Mouse (Mus musculus) hindlimb bud, embryonic 11.5 days (tissue): ENCODE measurements at regions not wholly inside any gene's neighbourhood (a gene's known extent, or its start where the extent isn't known, plus 50 kb on each side); places are given as distances from the start of the nearest gene placed in this dataset.

Source experiments
- DNase-seq: peaks from one replicate; pipeline ENCODE4 v3.0.0-alpha.2; 2012; ENCODE audit warnings: low read depth, low spot score; ENCODE audit errors: extremely low spot score

GRCm38 (mm10) chr10:99367757-99368156, 104.7 kb downstream of the Dusp6 start:
- no peak for DNase-seq

DNA sequence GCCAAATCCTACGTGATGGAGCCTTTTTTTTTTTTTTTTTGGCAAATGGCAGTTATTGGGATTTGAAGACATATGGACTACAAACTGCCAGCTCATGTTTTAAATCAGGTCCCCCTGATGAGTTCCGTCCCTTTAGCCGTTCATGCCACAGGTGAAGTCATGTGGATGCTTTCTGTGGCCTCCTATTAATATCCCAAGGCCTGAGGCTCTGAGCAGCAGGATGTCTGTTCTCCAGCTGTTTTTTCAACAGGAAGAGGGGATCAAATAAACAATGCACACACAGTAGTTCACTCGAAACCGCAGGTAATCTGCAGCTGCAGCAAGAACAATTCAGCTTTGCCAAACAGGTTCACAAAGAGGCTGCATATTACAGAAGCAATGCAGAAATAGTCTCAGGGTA, 112.1 kb downstream of the Dusp6 start:
- DNase-seq = no peak

DNA sequence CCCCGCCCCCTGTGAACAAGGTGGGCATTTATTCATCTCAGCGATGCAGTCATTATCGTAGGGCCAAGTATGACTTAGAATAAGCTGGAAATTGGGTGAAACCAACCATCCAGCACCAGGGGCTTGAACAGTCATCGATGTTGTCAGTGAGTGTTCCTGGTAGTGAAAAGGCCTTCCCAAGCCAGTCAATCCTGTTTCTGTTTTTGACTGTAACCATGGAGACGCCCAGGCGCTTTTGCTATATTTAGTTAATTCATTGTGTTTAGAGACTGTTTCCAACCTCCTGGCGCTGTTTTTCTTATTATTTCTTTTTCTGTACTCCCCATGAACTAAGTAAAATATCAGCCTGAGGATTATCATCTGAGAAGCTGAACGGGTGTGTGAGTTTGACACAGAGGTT, 113.4 kb downstream of the Dusp6 start:
- DNase-seq = no peak

- no peak for DNase-seq
Observed at GRCm38 (mm10) chr10:99377548-99377947, 114.5 kb downstream of the Dusp6 start.

DNA sequence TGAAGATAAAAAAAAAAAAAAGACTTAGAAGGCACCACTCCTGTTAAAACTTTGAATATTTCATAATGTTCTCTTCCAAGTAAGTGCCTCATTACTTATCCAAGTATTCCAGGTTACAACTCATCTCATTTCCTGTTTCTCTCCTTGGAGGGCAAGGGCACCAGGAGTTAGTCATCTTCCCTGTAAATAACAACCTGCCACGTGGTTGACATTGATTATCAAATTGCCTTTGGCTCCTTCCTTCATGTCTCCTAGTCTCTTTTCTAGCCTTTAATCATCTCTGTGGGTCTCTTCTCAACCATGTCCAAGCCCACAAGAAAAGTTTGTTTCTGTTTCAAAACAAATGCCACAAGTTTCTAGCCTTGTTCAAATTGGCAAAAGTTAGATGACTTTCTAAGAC, 116.1 kb downstream of the Dusp6 start:
- no peak for DNase-seq

GRCm38 (mm10) chr10:99380170-99380569, 117.1 kb downstream of the Dusp6 start:
- DNase-seq = no peak

DNA sequence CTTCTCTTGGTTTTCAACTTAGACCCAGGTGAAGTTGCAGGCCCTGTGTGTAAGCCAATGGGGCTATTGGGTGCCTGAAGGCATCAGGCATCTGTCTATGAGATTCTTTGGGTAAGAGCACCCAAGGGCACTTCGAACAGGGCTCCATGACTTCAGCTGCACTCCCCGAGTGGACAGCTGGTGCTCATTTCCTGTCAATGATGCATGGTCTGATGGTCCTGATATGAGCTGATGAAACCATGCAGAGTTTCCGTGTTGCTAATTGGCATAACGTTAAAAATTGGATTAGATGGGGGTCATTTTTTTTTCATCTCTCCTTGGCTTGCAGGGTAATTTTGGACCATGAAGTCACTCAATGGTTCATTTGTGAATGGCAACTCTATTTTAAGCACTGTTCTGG, 120.0 kb downstream of the Dusp6 start:
- DNase-seq = no peak

- no peak for DNase-seq
Observed at GRCm38 (mm10) chr10:99384366-99384765, 121.3 kb downstream of the Dusp6 start.

GRCm38 (mm10) chr10:99384851-99385250, 121.8 kb downstream of the Dusp6 start:
- DNase-seq = no peak

DNA sequence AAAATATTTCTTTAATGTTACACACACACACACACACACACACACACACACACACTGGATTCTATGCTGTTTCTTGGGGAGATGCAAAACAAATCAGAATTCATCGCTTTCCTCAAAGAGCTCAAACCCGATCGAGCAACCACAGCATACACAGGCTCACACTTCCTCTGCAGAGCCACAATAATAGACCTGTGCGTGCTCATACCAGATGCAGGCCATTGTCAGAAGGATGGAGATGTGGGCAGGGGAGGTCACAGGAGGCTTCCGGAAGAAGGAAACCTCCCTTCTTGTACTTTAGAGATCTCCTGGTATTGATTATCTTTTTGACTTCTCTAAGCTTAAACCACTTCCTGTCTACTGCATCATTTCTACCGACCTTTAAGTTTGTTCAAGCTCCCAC, 122.8 kb downstream of the Dusp6 start:
- DNase-seq = no peak

DNA sequence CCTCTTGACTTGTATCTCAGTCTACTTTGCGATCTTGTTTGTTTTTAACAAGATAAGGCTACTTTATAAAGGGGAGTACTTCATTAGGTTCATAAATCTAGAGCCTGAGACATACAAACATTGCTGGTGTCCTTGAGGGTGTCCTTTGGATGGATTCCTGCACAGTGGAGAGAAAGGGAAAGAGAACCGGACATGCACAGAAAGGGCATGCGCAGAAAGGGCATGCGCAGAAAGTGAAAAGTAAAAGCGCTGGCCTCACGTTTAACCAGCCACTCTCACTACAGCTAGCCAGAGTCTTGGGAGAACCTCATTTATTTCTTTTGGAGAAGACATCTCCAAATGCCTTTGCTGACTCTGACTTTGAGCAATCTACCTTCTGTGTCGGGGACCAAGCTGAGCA, 125.5 kb downstream of the Dusp6 start:
- DNase-seq = no peak

GRCm38 (mm10) chr10:99388986-99389385, 126.0 kb downstream of the Dusp6 start:
- no peak for DNase-seq

DNA sequence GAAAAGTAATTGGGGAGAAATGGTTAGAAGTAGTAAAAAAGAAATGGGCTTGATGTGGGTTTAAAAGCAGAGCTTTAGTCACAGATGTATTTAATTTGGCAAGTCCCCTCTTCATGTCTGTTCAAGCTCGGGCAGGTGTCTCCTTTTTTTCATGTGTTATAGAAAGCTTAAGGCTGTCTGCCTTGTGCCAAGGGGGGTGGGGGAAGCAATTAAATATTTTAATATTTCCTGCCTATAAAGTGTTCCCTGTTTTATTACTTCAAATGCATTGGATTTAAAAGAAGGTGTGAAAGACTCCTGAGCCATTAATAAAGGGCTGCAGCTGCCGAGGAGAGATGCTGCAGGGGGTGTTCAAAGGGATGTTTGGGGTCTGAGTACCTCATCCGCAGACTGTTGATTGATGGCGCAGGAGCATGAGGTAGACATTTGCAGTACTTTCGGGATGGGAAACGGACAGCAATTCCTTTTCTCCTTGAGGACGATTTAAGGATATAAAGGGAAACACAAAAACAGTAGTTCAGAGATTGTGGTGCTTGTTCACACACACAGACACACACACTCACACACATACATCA, 127.7 kb downstream of the Dusp6 start:
- DNase-seq = peak; percentile 58

- no peak for DNase-seq
Observed at GRCm38 (mm10) chr10:99391725-99392124, 128.7 kb downstream of the Dusp6 start.

GRCm38 (mm10) chr10:99392979-99393378, 129.9 kb downstream of the Dusp6 start:
- DNase-seq = no peak

DNA sequence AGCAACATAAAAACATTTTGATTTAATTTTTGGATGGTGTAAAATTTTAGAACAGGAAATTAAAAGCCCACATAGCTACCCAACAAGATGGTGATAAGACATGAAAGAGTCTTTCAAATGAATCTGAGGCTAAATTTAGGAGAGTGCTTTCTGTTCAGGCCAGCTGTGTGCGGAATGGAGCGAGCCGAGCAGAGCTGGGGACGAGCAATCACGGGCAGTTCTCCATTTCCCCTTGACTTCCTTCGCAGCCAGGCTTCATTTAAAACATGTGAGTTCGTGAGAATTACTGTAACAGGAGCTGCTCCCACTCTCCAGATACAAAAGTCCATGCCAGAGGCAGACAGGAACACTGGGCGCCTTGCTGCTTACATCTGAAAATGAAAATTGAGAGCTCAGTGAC, 130.5 kb downstream of the Dusp6 start:
- DNase-seq = no peak

GRCm38 (mm10) chr10:99395411-99395810, 132.4 kb downstream of the Dusp6 start:
- DNase-seq = no peak

DNA sequence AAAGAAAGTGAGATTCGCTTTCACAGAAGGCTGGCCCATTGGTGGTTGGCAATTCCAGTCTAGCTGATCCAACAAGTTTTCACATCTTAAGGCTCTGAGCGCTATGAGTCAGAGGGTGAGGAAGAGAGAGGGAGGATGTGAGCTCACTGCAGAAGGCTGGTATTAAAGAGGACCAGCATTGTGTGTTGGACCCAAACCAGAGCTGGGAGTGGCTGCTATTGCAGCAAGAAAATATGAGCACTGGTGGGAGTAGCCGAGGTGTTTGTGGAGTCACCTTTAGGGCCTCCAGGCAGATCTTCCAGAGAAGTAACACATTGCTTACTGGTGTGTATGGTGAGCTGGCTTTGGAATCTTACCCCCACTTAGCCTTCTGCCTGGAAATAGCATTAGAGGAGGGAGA, 133.6 kb downstream of the Dusp6 start:
- no peak for DNase-seq

DNA sequence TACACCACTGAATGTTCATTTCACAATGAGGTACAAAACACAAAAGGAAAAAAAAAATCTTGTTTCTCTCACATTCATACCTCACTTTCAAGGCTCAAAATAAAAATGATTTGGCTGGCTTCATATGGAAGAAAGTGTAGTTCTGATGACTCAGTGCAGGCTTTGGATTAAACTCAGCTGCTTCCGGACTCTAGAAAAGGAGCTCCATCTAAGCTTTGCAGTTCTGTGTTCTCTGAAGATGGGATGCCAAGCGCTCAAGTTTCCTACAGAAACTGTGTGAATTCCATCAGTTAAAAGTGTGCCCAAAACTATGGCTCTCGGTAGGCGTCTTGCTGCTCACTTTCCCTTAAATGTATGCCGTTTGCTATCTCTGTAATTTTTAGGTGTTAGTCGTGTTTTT, 137.0 kb downstream of the Dusp6 start:
- no peak for DNase-seq

- DNase-seq = no peak
Observed at GRCm38 (mm10) chr10:99406764-99407163, 143.7 kb downstream of the Dusp6 start.

DNA sequence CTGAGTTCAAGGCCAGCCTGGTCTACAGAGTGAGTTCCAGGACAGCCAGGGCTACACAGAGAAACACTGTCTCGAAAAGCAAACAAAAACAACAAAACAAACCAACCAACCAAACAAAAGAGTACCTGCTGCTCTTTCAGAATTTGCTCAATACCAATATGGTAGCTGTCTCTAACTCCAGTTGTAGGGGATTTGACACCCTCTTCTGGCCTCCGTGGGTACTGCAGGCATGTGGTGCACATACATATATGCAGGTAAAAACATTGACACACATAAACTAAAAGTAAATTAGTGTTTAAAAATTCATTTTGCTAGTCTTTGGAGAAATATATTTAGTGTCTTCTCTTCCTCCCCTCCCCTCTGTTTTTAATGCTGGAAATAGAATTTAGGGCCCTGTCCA, 145.8 kb downstream of the Dusp6 start:
- DNase-seq = no peak

DNA sequence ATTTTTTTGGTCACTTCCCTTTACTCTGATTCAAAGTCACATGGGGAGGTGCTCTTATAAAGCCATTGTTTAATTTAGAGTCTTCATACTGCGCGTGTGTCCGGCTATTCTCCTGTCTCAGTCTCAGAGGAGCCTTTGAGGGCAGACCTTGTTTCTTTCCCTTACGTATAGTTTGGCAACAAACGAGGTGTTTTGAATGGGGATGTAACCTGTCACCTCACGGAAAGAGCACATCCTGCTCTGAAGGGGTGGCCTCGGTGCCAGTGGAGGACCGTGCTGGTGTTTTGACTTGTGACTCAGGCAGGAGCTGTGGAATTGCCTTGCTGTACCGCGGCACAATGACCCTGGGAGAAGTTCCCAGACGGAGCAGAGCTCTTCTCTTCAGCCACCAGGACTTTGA, 146.7 kb downstream of the Dusp6 start:
- DNase-seq = no peak

- DNase-seq = no peak
Observed at GRCm38 (mm10) chr10:99410754-99411153, 147.7 kb downstream of the Dusp6 start.

GRCm38 (mm10) chr10:99413455-99413854, 150.4 kb downstream of the Dusp6 start:
- no peak for DNase-seq
